Mouse (Mus musculus) heart, postnatal 4 days (tissue): ENCODE data around the gene Gm5129. TPM values are rescaled to one million over a fixed set of nuclear protein-coding genes. Genes with fewer than 3 reads are reported as not detected.

Experiments used
- DNase-seq: peaks from one replicate; pipeline ENCODE4 v3.0.0; 2021
- total RNA-seq, 2 experiments: library from RNA; stranded (reverse); gene quantifications; 2 replicates each; pipeline ENCODE4 v1.2.3; 2021

Gene Gm5129
- total RNA-seq, 2 experiments from 2014 or later = not detected

DNA sequence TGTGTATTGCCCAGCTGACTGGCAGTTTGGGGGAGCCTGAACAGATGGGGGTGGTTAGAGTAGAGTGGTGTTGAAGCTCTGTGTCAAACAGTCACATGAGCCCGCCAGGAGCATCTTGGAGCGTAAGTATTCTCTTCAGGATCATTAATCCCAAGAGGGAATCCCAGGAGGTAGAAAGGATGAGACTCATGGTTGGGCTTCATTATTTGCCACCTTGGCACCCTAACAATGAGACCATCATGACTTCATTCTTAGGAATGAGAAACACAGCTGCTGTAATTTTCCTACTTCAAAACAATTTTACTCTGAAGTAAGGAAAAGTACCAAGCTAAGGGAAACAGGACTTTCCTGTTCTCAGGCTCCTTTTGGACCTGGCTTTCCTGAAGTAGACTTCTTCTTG is 10.4 kb downstream of the Gm5129 start:
- no peak for DNase-seq

DNA sequence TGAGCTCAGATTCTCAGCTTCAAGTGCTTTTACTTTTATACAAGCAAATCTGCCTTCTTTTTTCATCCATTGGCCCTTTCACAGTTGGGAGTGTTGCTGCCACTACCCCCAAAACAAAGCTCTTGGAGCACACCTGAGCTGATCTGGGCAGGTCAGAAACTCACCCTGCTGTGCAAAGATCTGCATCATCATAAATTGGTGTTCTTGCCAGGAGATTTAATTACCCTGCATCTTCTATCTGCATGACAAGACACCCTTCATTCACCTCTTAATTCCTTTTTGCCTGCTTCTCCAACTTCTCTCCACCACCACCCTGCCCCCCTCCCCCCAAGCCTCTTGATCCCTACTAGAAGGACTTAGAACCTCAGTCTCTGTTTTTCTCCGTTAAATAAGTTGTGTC is 14.6 kb downstream of the Gm5129 start:
- no peak for DNase-seq

DNA sequence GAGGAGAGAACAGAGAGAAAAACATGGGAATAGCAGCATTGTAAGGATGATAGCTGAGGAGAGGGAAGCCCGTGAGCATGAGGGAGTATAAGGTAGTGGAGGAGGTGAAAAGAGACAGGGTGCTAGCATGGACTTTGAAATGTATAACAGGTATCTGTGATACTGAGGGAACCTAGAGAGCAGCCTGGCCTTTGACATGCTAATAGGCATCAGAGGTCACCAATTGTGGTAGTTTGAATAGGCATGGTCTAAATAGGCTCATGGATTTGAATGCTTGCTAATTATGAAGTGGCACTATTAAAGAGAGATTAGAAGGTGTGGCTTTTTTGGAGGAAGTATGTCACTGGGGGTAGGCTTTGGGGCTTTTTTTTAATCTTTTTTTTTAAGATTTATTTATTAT is 22.8 kb downstream of the Gm5129 start:
- no peak for DNase-seq

- no peak for DNase-seq
Observed at GRCm38 (mm10) chr5:29711631-29712030, 24.1 kb downstream of the Gm5129 start.

GRCm38 (mm10) chr5:29708258-29708657 is 27.5 kb downstream of the Gm5129 start:
- DNase-seq = no peak

GRCm38 (mm10) chr5:29707241-29707640 is 28.5 kb downstream of the Gm5129 start:
- DNase-seq = no peak

DNA sequence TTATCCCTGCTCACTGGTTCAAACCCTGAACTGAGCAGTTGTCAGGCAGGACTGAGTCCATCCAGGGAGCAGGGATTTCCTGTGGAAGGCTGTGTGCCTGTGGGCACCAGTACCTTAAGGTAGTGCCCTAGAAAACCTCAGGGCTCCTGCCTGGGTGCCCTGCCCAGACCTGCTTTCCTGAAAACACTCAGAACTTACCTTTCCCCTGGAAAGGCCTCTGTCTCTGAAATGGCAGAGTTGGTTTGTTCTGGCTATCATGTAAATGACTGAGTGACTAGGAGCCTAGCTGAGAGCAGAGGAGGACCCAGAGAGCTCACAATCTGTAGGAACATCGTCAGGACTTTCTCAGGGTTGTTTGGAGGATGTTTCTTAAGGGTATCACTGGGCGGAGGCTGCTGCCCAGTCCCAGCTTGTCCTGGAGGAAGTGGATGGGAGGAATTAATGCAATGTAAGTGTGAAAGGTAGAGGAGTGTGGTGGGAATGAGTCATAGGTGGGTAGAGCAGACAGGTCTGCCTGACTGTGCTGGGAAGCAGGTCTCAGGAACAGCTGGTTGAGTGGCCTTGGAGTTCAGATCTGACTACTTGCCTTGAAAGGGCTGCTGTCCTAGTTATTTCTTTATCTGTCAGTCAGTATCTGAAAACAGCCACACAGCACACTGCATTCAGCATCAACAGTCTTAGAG is 36.1 kb downstream of the Gm5129 start:
- DNase-seq = no peak

GRCm38 (mm10) chr5:29698493-29698892 is 37.2 kb downstream of the Gm5129 start:
- no peak for DNase-seq

DNA sequence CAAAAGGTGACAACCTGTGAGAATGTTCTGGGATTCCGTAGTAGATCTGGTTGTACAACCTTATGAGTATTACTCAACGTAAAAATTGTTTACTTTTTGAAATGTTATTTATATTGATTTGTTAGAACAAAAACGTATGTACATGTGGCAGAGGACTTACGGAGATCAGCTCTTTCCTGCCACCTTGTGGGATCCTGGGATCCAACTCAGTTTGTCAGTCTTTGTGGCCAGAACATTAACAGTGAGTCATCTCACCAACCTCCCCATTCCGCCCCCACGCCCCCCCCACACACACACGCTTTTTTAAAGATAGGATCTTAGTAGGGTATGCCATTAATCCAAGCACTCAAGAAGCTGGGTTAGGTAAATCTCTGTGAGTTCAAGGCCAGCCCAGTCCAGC is 47.4 kb downstream of the Gm5129 start:
- no peak for DNase-seq

DNA sequence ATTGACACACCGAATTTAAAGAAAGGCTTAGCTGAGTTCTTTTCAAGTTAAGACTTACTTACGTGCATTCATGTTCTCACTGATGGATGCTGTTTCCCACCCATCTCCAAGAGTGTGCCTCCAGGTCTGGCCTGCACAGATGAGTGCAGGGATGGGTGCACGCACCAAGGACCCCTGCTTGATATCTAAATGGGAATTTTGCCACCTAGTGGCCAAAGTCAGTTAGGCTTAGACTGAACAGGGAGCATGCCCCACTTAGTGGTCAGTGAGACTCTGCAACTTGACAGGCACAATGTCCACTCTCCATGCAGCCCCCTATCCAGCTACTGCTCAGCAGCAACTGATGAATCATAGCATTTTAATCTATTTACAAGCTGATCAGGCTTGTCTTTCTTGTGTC is 48.1 kb downstream of the Gm5129 start:
- peak; percentile 40 for DNase-seq

Other genes with a start within 250 kb of the Gm5129 start
- 10 to 100 TPM; 48.9 to 51.3 TPM for gene Ube3c, start 166.7 kb downstream of the Gm5129 start, total RNA-seq
- gene Dnajb6, start 248 bp downstream of the Gm5129 start, total RNA-seq = 10 to 100 TPM; 73.3 to 79.0 TPM